Mouse (Mus musculus) heart, embryonic 15.5 days (tissue): ENCODE data around the gene Rho. TPM values are rescaled to one million over a fixed set of nuclear protein-coding genes. Genes with fewer than 3 reads are reported as not detected.

ENCODE experiments used
- ATAC-seq: fragments of 200-750 bp; cut with Nextera tagmentation; replicated peaks from 2 replicates; pipeline ENCODE4 v1.8.0; 2017; ENCODE audit warnings: low read depth, moderate TSS enrichment; ENCODE audit not compliant: insufficient number of reproducible peaks, insufficient read depth, low FRiP score
- H3K27ac ChIP-seq: fragments of 300-500 bp; sonication (generic); 2 replicates; pipeline ENCODE4 v1.5.1; 2015; ENCODE audit warnings: mild to moderate bottlenecking, inconsistent platforms
- H3K27me3 ChIP-seq: fragments of 300-500 bp; sonication (generic); 2 replicates; pipeline ENCODE4 v1.6.1; 2015; ENCODE audit warnings: inconsistent platforms
- H3K36me3 ChIP-seq: fragments of 300-500 bp; sonication (generic); 2 replicates; pipeline ENCODE4 v1.6.1; 2015; ENCODE audit warnings: mild to moderate bottlenecking, inconsistent platforms
- H3K4me1 ChIP-seq: fragments of 300-500 bp; sonication (generic); replicated peaks from 2 replicates; pipeline ENCODE4 v1.6.1; 2015; ENCODE audit warnings: inconsistent platforms
- H3K4me2 ChIP-seq: fragments of 300-500 bp; sonication (generic); 2 replicates; pipeline ENCODE4 v1.6.1; 2015; ENCODE audit warnings: inconsistent platforms, mild to moderate bottlenecking, moderate library complexity
- H3K4me3 ChIP-seq: fragments of 300-500 bp; sonication (generic); 2 replicates; pipeline ENCODE4 v1.5.1; 2015; ENCODE audit warnings: mild to moderate bottlenecking, inconsistent platforms
- H3K9ac ChIP-seq: fragments of 300-500 bp; sonication (generic); 2 replicates; pipeline ENCODE4 v1.6.1; 2015; ENCODE audit warnings: mild to moderate bottlenecking, inconsistent platforms
- H3K9me3 ChIP-seq: fragments of 300-500 bp; sonication (generic); replicated peaks from 2 replicates; pipeline ENCODE4 v1.6.1; 2016; ENCODE audit warnings: inconsistent platforms
- WGBS: fragments of 180-500 bp; shearing (Covaris S2); methylation state at CpG from one replicate; pipeline ENCODE4 v1.1.7; 2015; ENCODE audit warnings: mixed read lengths; 5-methylcytosine and 5-hydroxymethylcytosine counted together
- polyA plus RNA-seq: library from polyadenylated mRNA; unstranded; fragments of >200 nt; fragmentation: Nextera tagmentation; extraction: Ambion mirVana; gene quantifications from 2 replicates; pipeline ENCODE4 v1.2.1, GENCODE M21; 2015

The Rho gene
- polyA plus RNA-seq, 1 experiment from 2014 or later, result not detected

- H3K27ac ChIP-seq, result peak overlapping the region; percentile 86
- H3K36me3 ChIP-seq, result no peaks in the 10 kb centered on the region
- H3K4me3 ChIP-seq, result no peak overlapping the region
- 18% methylated on average over 17 of the region's 17 CpGs for WGBS
- peaks cover 69% of the 10 kb centered on the region for H3K4me1 ChIP-seq
- no peaks in the 10 kb centered on the region for H3K9me3 ChIP-seq
- ATAC-seq, result peak; percentile 59
- H3K27me3 ChIP-seq, result no peaks in the 10 kb centered on the region
- 0 out of 2 replicates have a peak overlapping the region, but pooled peaks have one; percentile 23 for H3K9ac ChIP-seq
- peak overlapping the region; percentile 35 for H3K4me2 ChIP-seq
These were observed 15.7 kb upstream of the Rho start for GRCm38 (mm10) chr6:115915601-115916445.

- H3K9ac ChIP-seq, result no peak overlapping the region
- H3K36me3 ChIP-seq, result no peaks in the 10 kb centered on the region
- 0 out of 2 replicates have a peak overlapping the region, but pooled peaks have one; percentile 86 for H3K27ac ChIP-seq
- ATAC-seq, result no peak
- H3K4me1 ChIP-seq, result peaks cover 61% of the 10 kb centered on the region
- no peaks in the 10 kb centered on the region for H3K27me3 ChIP-seq
- H3K9me3 ChIP-seq, result no peaks in the 10 kb centered on the region
- no peak overlapping the region for H3K4me3 ChIP-seq
- 36% methylated on average over 5 of the region's 5 CpGs for WGBS
- H3K4me2 ChIP-seq, result no peak overlapping the region
These were observed 14.9 kb upstream of the Rho start for GRCm38 (mm10) chr6:115916611-115917010.

- WGBS, result 91% methylated on average over 1 of the region's 1 CpGs
- Histone ChIP-seq H3K9ac (no peak overlapping the region), H3K36me3 (no peaks in the 10 kb centered on the region), H3K4me1 (peaks cover 49% of the 10 kb centered on the region), H3K27me3 (no peaks in the 10 kb centered on the region), H3K4me3 (no peak overlapping the region), H3K9me3 (no peaks in the 10 kb centered on the region), H3K27ac (no peak overlapping the region), H3K4me2 (no peak overlapping the region)
- no peak for ATAC-seq
These were observed 12.9 kb upstream of the Rho start for GRCm38 (mm10) chr6:115918615-115919014.

- no peak overlapping the region for H3K4me2 ChIP-seq
- no peaks in the 10 kb centered on the region for H3K27me3 ChIP-seq
- no peak for ATAC-seq
- WGBS, result 85% methylated on average over 5 of the region's 5 CpGs
- no peak overlapping the region for H3K9ac ChIP-seq
- no peak overlapping the region for H3K27ac ChIP-seq
- H3K9me3 ChIP-seq, result no peaks in the 10 kb centered on the region
- peaks cover 46% of the 10 kb centered on the region for H3K4me1 ChIP-seq
- no peaks in the 10 kb centered on the region for H3K36me3 ChIP-seq
- no peak overlapping the region for H3K4me3 ChIP-seq
These were observed 11.7 kb upstream of the Rho start for GRCm38 (mm10) chr6:115919876-115920275.

- H3K9ac ChIP-seq, result no peak overlapping the region
- no peak overlapping the region for H3K27ac ChIP-seq
- no peaks in the 10 kb centered on the region for H3K27me3 ChIP-seq
- ATAC-seq, result peak; percentile 52
- H3K4me1 ChIP-seq, result peaks cover 27% of the 10 kb centered on the region
- no peak overlapping the region for H3K4me2 ChIP-seq
- no peak overlapping the region for H3K4me3 ChIP-seq
- no peaks in the 10 kb centered on the region for H3K36me3 ChIP-seq
- H3K9me3 ChIP-seq, result no peaks in the 10 kb centered on the region
- WGBS, result 25% methylated on average over 6 of the region's 6 CpGs
These were observed 6.7 kb upstream of the Rho start for GRCm38 (mm10) chr6:115924829-115925228.

- WGBS, result 84% methylated on average over 10 of the region's 10 CpGs
- Histone ChIP-seq H3K9ac (no peak overlapping the region), H3K4me1 (peaks cover 24% of the 10 kb centered on the region)
These were observed 5.1 kb upstream of the Rho start for GRCm38 (mm10) chr6:115926416-115926815.

GRCm38 (mm10) chr6:115927292-115928242, 4.0 kb upstream of the Rho start:
- no peak overlapping the region for H3K27ac ChIP-seq
- ATAC-seq, result no peak
- H3K4me3 ChIP-seq, result no peak overlapping the region
- no peaks in the 10 kb centered on the region for H3K27me3 ChIP-seq
- peaks cover 24% of the 10 kb centered on the region for H3K4me1 ChIP-seq
- no peaks in the 10 kb centered on the region for H3K36me3 ChIP-seq
- no peaks in the 10 kb centered on the region for H3K9me3 ChIP-seq
- no peak overlapping the region for H3K9ac ChIP-seq
- WGBS, result 79% methylated on average over 10 of the region's 10 CpGs
- no peak overlapping the region for H3K4me2 ChIP-seq

More at GRCm38 (mm10) chr6:115926416-115926815, 5.1 kb upstream of the Rho start:
- Histone ChIP-seq H3K27ac (no peak overlapping the region), H3K4me3 (no peak overlapping the region), H3K4me2 (no peak overlapping the region), H3K36me3 (no peaks in the 10 kb centered on the region), H3K27me3 (no peaks in the 10 kb centered on the region), H3K9me3 (no peaks in the 10 kb centered on the region)
- no peak for ATAC-seq

GRCm38 (mm10) chr6:115930018-115930417, 1.5 kb upstream of the Rho start:
- no peaks in the 10 kb centered on the region for H3K27me3 ChIP-seq
- no peaks in the 10 kb centered on the region for H3K9me3 ChIP-seq
- no peak overlapping the region for H3K27ac ChIP-seq
- H3K4me3 ChIP-seq, result no peak overlapping the region
- no peak overlapping the region for H3K4me2 ChIP-seq
- peaks cover 13% of the 10 kb centered on the region for H3K4me1 ChIP-seq
- H3K9ac ChIP-seq, result no peak overlapping the region
- H3K36me3 ChIP-seq, result no peaks in the 10 kb centered on the region
- 44% methylated on average over 5 of the region's 5 CpGs for WGBS
- no peak for ATAC-seq

GRCm38 (mm10) chr6:115932391-115932790, 843 bp downstream of the Rho start:
- Histone ChIP-seq H3K4me2 (no peak overlapping the region), H3K9me3 (no peaks in the 10 kb centered on the region), H3K27ac (no peak overlapping the region), H3K4me3 (no peak overlapping the region), H3K27me3 (no peaks in the 10 kb centered on the region), H3K9ac (no peak overlapping the region), H3K4me1 (peaks cover 9% of the 10 kb centered on the region), H3K36me3 (no peaks in the 10 kb centered on the region)
- ATAC-seq, result no peak
- 87% methylated on average over 3 of the region's 3 CpGs for whole genome bisulfite sequencing

- H3K27me3 ChIP-seq, result no peaks in the 10 kb centered on the region
- no peaks in the 10 kb centered on the region for H3K36me3 ChIP-seq
- H3K9me3 ChIP-seq, result no peaks in the 10 kb centered on the region
- H3K4me3 ChIP-seq, result no peak overlapping the region
- H3K27ac ChIP-seq, result no peak overlapping the region
- H3K4me1 ChIP-seq, result no peaks in the 10 kb centered on the region
- H3K4me2 ChIP-seq, result no peak overlapping the region
- no peak overlapping the region for H3K9ac ChIP-seq
- no peak for ATAC-seq
- WGBS, result 73% methylated on average over 8 of the region's 8 CpGs
These were observed 4.0 kb downstream of the Rho start for GRCm38 (mm10) chr6:115935544-115935943.

- Histone ChIP-seq H3K27ac (no peak overlapping the region), H3K9ac (no peak overlapping the region), H3K4me2 (no peak overlapping the region), H3K36me3 (no peaks in the 10 kb centered on the region), H3K9me3 (no peaks in the 10 kb centered on the region), H3K27me3 (no peaks in the 10 kb centered on the region), H3K4me3 (no peak overlapping the region), H3K4me1 (peaks cover 10% of the 10 kb centered on the region)
- ATAC-seq, result no peak
- 84% methylated on average over 2 of the region's 2 CpGs for WGBS
These were observed 6.5 kb downstream of the Rho start for GRCm38 (mm10) chr6:115938011-115938410.
